Mouse (Mus musculus) frontal cortex, adult (tissue): ENCODE results near the gene Spesp1.

ENCODE experiments used
- ATAC-seq: cut with Nextera tagmentation; 2 replicates; pipeline ENCODE4 v1.9.2; 2017; ENCODE audit warnings: mild to moderate bottlenecking, moderate library complexity, mixed read lengths; ENCODE audit not compliant: low TSS enrichment

Spesp1 gene

DNA sequence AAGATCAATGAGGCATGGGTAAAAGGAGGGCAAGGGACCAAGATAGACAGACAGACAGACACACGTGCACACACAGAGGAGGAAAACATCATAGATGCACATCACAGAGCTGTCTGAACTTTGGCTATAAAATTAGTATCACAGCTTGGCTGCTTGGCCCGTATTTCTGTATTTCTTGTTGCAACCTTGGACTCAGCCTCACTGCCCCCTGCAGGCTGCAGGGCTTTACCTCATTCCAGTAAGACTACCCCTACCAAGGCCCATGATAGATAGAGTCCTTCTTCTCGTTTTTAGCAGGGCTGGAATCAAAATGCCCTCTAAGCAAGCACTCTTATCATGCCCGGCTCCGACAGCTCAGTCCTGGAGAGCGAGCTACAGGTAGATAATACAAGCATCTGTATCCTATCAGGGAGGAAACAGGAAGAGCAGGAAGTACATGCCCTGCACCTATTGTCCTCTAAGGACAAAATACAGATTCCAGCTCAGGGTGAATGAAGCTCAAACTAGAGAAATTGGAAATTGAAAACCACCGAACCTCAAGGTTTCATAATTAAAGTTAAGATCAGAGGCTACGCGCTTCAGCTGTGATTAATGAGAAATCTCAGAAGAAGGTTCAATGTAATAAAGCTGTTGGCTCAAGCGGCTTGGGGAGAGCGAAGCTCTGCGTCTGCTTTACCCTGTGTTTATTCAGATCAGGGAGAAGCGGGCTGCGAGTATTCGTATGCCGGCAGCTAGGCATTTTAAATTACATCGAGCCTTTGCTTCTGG lies 36.2 kb downstream of the Spesp1 start:
- ATAC-seq, result no peak

DNA sequence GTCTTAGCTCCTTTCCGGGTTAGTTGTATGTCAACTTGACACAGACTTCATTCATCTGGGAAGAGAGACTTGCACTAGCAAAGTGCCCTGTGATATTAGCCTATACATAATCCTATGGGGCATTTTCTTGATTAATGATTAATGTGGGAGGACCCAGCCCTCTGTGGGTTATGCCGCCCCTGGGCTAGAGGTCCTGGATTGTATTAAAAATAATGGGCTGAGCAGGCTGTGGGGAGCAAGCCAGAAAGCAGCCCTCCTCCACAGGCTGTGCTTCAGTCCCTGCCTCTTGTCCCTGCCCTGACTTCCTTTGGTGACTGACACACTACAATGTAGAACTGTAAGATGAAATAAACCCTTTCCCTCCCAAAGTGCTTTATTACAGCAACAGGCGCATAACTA lies 37.4 kb downstream of the Spesp1 start:
- ATAC-seq, result no peak

DNA sequence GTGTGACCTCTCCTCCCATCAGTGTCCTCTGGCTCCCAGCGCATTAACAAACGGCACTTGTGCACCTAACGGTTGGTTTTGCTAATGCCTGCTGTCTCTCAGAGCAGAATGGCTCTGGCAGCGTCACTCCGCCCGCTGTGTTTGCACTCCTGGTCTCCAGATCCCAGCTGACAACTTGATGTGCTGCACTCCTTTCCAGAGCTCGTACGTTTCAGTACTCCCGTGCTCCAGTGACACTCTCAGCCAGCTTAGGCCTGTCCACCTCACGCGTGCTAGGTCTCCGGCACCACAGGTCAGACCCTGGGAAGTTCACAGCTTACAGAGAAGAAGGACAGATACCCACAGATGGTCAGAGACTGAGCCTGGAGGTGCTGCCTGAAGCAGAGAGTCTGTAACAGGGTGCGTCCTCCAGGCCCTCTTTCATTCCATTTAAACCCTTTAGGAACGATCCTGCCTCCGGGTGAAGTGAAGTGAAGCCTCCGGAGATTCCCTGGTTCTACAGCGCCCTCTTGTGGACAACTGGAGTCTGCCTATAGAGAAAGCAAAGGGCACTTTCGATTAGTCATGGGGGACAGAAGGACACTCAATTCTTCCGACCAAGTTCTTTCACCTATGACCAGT lies 37.9 kb downstream of the Spesp1 start:
- peak; percentile 92 for ATAC-seq

DNA sequence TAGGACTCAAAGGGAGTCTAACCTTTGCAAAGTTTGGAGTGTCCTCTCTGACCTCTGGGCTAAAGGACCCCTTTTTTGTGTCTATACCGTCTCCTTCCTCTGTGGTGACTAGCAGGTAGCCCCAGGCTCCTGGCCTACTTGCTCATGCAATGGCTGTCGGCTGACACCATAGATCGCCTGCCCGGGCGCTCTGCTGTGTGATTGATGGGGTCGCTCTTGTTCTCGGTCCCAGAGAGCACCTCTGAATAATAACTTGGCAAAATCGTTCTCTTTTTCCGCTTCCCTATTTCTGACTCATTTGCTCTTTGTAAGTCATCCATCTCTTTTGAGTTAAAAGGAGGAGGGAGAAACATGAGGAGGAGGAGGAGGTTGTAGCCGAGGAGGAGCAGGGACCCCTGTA lies 42.0 kb downstream of the Spesp1 start:
- no peak for ATAC-seq

DNA sequence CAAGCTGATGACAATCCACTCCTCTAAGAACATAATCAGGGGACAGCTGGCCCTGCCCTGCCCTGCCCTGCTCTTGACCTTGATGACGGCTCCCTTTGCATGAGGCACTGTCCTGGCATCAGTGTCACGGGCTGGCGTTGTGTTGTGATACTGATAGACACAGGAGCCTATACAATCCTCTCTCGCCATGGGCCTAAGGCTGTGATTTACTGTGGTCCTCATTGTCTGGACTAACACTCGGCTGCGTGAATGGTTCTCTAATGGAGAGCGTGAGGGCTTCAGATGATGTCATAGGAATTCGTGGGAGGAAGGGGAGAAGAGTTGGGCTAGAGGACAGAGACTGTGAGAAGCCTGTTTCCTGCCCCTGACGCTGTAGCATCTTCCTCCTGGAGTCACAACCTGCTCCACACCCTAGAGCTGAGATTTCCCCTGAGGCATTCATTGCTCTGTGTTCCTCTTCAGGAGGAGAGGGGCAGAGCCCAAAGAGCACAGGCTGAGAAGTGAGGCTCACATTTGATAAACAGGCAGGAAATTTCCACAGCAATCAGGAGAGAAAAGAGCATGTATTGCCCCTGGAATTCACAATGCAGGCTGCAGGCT lies 44.5 kb downstream of the Spesp1 start:
- no peak for ATAC-seq

DNA sequence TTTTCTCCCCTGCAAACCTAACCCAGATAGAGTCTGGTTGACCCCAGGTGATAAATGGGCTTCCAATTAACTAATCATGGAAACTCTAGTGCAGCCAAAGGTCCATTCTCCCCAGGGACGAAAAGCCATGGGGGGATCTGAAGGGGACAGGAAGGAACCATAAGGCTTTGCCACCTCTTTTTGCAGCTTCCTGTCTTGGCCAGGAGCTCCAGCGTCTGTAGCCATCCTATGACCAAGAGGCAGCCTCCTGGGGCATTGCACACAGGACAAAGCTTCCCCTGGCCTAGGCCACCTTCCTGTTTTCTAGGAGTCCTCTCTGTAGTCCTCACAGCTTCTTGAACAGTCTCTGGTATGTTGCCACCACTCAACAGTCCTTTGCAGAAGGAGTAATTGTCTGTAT lies 46.5 kb downstream of the Spesp1 start:
- no peak for ATAC-seq

DNA sequence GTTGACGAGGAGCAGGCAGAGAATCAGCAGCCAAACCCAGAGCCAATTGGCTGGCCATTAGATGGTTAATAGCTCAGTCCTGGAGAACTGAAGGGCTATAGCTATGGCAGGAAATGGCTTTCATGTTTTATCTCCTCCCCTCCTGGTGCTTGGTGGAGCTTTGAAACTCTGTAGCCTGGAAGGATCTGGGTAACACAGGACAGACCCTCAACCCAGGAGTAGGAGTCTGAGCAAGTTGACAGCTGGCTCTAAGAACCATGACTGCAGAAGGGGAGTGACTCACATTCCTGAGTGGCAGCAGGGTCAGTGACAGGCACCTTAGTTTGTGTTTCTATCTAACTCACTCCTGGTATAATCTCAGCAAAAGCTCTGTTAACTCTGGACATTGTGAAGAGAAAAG lies 49.4 kb downstream of the Spesp1 start:
- ATAC-seq, result no peak

DNA sequence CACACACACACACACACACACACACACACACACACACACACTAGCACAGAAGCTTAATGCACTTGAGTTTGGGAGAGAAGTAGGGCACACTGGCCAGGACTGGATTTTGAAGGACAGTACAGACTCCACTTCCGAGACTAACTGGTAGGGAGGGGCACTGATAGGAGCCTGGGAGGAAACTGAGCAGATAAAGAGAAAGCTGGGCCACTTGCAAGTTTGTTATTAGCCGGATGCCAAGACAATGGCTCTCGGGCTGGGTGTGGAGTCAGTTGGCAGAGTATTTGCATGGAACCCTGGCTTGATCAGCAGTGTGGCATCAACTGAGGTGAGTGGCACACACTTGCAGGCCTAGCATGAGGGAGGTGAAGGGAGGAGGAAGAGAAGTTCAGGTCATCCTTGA lies 51.0 kb downstream of the Spesp1 start:
- 0 out of 2 replicates have a peak, but pooled peaks have one; percentile 13 for ATAC-seq

DNA sequence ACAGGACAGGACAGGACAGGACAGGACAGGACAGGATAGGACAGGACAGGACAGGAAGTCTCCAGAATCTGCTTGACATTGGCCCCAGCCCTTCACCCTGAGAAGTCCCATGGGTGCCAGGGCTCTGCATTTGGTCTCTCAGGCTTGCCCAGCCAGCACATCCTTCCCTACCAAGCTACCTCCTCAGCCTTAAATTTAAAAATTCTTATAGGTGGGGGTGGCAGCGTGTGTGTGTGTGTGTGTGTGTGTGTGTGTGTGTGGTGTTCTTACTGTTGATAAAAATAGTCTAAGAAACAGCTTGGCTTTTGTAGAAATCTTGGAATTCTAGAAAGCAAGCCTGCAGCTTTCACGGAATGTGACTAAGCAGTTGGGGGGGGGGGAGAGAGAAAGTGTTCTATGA lies 52.0 kb downstream of the Spesp1 start:
- ATAC-seq, result peak; percentile 90

DNA sequence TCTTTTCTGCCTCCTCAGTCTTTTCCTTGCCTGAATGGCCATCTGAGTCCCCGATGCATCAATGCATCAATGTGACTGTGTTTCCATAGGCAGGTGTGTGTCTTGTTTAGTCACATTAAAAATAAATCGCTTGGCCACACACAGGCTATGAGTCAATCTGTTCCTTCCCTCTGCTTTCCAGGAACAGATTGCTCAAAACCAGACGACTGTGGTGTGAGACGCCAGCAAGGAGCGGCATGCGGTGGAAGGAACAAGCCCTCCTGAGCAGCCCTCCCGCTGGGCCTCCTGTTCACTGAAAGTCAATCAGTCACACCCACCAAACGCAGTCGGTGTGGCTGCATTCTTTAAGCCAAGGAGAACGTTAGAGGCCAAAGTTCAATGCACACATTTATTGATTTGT lies 59.5 kb downstream of the Spesp1 start:
- peak; percentile 84 for ATAC-seq

DNA sequence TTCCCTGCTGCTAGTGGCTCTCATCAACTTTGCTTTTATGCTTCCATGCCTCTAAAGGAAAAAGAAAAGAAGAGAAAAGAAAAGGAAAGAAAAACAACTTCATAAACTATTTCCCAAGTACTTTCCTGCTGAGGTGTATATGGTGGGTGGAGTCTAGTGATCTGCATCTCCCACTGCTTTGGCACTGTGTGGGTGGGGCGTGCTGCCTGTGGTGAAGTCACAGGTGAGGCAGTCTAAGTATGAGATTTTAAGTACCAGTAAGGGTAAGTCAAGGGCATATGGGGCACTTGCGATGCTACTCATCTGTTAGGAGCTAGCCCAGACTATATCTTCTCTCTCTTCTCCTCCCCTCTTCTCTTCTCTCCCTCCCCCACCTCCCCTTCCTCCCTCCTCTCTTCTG lies 60.0 kb downstream of the Spesp1 start:
- 0 out of 2 replicates have a peak, but pooled peaks have one; percentile 28 for ATAC-seq
